Mouse (Mus musculus): ENCODE data around the gene Olfr1419.

DNA sequence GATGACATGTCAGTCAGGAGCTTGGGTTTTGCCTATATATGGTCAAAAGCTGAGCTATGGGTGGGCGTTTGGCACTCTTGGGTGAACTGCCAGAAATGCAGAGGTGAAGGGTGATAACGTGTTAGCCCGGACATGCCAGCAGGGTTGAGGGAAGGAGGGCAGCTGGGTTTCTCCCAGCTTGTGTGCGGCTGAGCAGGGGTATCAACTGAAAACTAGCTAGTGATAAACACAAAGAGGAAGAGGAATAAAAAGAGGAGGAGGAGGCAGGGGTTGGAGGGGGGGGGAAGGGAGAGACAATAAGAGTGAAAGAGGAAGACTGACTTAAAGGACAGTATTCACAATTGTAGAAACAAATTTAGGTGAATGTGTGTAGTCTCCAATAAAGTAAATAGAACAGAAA is 22.3 kb downstream of the Olfr1419 start:
- TF ChIP-seq CTCF (IDR thresholded peaks at IDR 0.05; ENCODE audit: borderline replicate concordance, insufficient read depth, low read depth, low read length) (no peak), POLR2A (IDR thresholded peaks at IDR 0.05; ENCODE audit: borderline replicate concordance, insufficient read depth, low read length) (no peak)
